Mouse (Mus musculus): ENCODE results near the gene Asphd1.
A peak's percentile ranks its signal among the peaks of the same experiment; 100 is the strongest.

Asphd1 gene

GRCm38 (mm10) chr7:126949403-126949792 lies at the start of gene Asphd1:
Gene Asphd1 (minus strand): TSS chr7:126949582.
- DNase-seq (ENCODE audit: low read depth, low spot score): no peak
- Histone ChIP-seq H3K36me3 (ENCODE audit: control insufficient read depth, insufficient read depth, low read length, poor library complexity, severe bottlenecking) (no peaks in the 10 kb centered on the region), H3K27me3 (ENCODE audit: control insufficient read depth, insufficient read depth, low read length, poor library complexity, severe bottlenecking) (no peaks in the 10 kb centered on the region; the same call in 1 of the 2 replicates)

- Histone ChIP-seq H3K36me3 (ENCODE audit: control insufficient read depth, insufficient read depth, low read length, poor library complexity, severe bottlenecking) (peaks cover 14% of the 10 kb centered on the region), H3K27me3 (ENCODE audit: control insufficient read depth, insufficient read depth, low read length, poor library complexity, severe bottlenecking) (no peaks in the 10 kb centered on the region)
- no peak for DNase-seq (ENCODE audit: low read depth, low spot score)
These were observed 47.1 kb upstream of the Asphd1 start for GRCm38 (mm10) chr7:126996449-126996848.

- Histone ChIP-seq H3K27me3 (ENCODE audit: control insufficient read depth, insufficient read depth, low read length, poor library complexity, severe bottlenecking) (no peaks in the 10 kb centered on the region), H3K36me3 (ENCODE audit: control insufficient read depth, insufficient read depth, low read length, poor library complexity, severe bottlenecking) (peaks cover 4% of the 10 kb centered on the region)
- no peak for DNase-seq (ENCODE audit: low read depth, low spot score)
These were observed 39.4 kb upstream of the Asphd1 start for GRCm38 (mm10) chr7:126988816-126989215.

GRCm38 (mm10) chr7:126986319-126986718 lies 36.9 kb upstream of the Asphd1 start:
- Histone ChIP-seq H3K36me3 (ENCODE audit: control insufficient read depth, insufficient read depth, low read length, poor library complexity, severe bottlenecking) (peaks cover 2% of the 10 kb centered on the region), H3K27me3 (ENCODE audit: control insufficient read depth, insufficient read depth, low read length, poor library complexity, severe bottlenecking) (no peaks in the 10 kb centered on the region)
- peak; percentile 42 for DNase-seq (ENCODE audit: low read depth, low spot score)

GRCm38 (mm10) chr7:126984667-126985444 lies 35.5 kb upstream of the Asphd1 start:
- DNase-seq (ENCODE audit: low read depth, low spot score): no peak
- Histone ChIP-seq H3K36me3 (ENCODE audit: control insufficient read depth, insufficient read depth, low read length, poor library complexity, severe bottlenecking) (peaks cover 2% of the 10 kb centered on the region), H3K27me3 (ENCODE audit: control insufficient read depth, insufficient read depth, low read length, poor library complexity, severe bottlenecking) (no peaks in the 10 kb centered on the region)

GRCm38 (mm10) chr7:126983113-126983512 lies 33.7 kb upstream of the Asphd1 start:
- DNase-seq (ENCODE audit: low read depth, low spot score): no peak
- Histone ChIP-seq H3K27me3 (ENCODE audit: control insufficient read depth, insufficient read depth, low read length, poor library complexity, severe bottlenecking) (no peaks in the 10 kb centered on the region), H3K36me3 (ENCODE audit: control insufficient read depth, insufficient read depth, low read length, poor library complexity, severe bottlenecking) (peaks cover 4% of the 10 kb centered on the region)

- H3K36me3 ChIP-seq (ENCODE audit: control insufficient read depth, insufficient read depth, low read length, poor library complexity, severe bottlenecking): peaks cover 6% of the 10 kb centered on the region
These were observed 32.7 kb upstream of the Asphd1 start for GRCm38 (mm10) chr7:126982054-126982453.

GRCm38 (mm10) chr7:126981601-126982000 lies 32.2 kb upstream of the Asphd1 start:
- Histone ChIP-seq H3K27me3 (ENCODE audit: control insufficient read depth, insufficient read depth, low read length, poor library complexity, severe bottlenecking) (no peaks in the 10 kb centered on the region), H3K36me3 (ENCODE audit: control insufficient read depth, insufficient read depth, low read length, poor library complexity, severe bottlenecking) (peaks cover 6% of the 10 kb centered on the region)
- no peak for DNase-seq (ENCODE audit: low read depth, low spot score)

More at GRCm38 (mm10) chr7:126982054-126982453, 32.7 kb upstream of the Asphd1 start:
- H3K27me3 ChIP-seq (ENCODE audit: control insufficient read depth, insufficient read depth, low read length, poor library complexity, severe bottlenecking): no peaks in the 10 kb centered on the region
- no peak for DNase-seq (ENCODE audit: low read depth, low spot score)

GRCm38 (mm10) chr7:126978841-126979240 lies 29.5 kb upstream of the Asphd1 start:
- peaks cover 6% of the 10 kb centered on the region for H3K36me3 ChIP-seq (ENCODE audit: control insufficient read depth, insufficient read depth, low read length, poor library complexity, severe bottlenecking)
- no peaks in the 10 kb centered on the region for H3K27me3 ChIP-seq (ENCODE audit: control insufficient read depth, insufficient read depth, low read length, poor library complexity, severe bottlenecking)
- DNase-seq (ENCODE audit: low read depth, low spot score): peak; percentile 9

- H3K36me3 ChIP-seq (ENCODE audit: control insufficient read depth, insufficient read depth, low read length, poor library complexity, severe bottlenecking): peaks cover 6% of the 10 kb centered on the region
- peak; percentile 7 for DNase-seq (ENCODE audit: low read depth, low spot score)
These were observed 27.6 kb upstream of the Asphd1 start for GRCm38 (mm10) chr7:126976878-126977459.

GRCm38 (mm10) chr7:126975950-126976866 lies 26.8 kb upstream of the Asphd1 start, which contains the start of gene Cdiptos:
Gene Cdiptos (minus strand): TSS chr7:126976098.
- Histone ChIP-seq H3K27me3 (ENCODE audit: control insufficient read depth, insufficient read depth, low read length, poor library complexity, severe bottlenecking) (no peaks in the 10 kb centered on the region), H3K36me3 (ENCODE audit: control insufficient read depth, insufficient read depth, low read length, poor library complexity, severe bottlenecking) (peaks cover 6% of the 10 kb centered on the region)
- peak; percentile 96 for DNase-seq (ENCODE audit: low read depth, low spot score)

More at GRCm38 (mm10) chr7:126976878-126977459, 27.6 kb upstream of the Asphd1 start:
- no peaks in the 10 kb centered on the region for H3K27me3 ChIP-seq (ENCODE audit: control insufficient read depth, insufficient read depth, low read length, poor library complexity, severe bottlenecking)

- no peaks in the 10 kb centered on the region for H3K27me3 ChIP-seq (ENCODE audit: control insufficient read depth, insufficient read depth, low read length, poor library complexity, severe bottlenecking)
- peaks cover 6% of the 10 kb centered on the region for H3K36me3 ChIP-seq (ENCODE audit: control insufficient read depth, insufficient read depth, low read length, poor library complexity, severe bottlenecking)
- DNase-seq (ENCODE audit: low read depth, low spot score): no peak
These were observed 26.3 kb upstream of the Asphd1 start, which contains the start of gene Cdipt for GRCm38 (mm10) chr7:126975893-126975949. Gene Cdipt (plus strand): TSS chr7:126975914.

- no peak for DNase-seq (ENCODE audit: low read depth, low spot score)
- Histone ChIP-seq H3K27me3 (ENCODE audit: control insufficient read depth, insufficient read depth, low read length, poor library complexity, severe bottlenecking) (no peaks in the 10 kb centered on the region), H3K36me3 (ENCODE audit: control insufficient read depth, insufficient read depth, low read length, poor library complexity, severe bottlenecking) (peaks cover 6% of the 10 kb centered on the region)
These were observed 26.1 kb upstream of the Asphd1 start for GRCm38 (mm10) chr7:126975493-126975892.

- DNase-seq (ENCODE audit: low read depth, low spot score): no peak
- Histone ChIP-seq H3K27me3 (ENCODE audit: control insufficient read depth, insufficient read depth, low read length, poor library complexity, severe bottlenecking) (no peaks in the 10 kb centered on the region), H3K36me3 (ENCODE audit: control insufficient read depth, insufficient read depth, low read length, poor library complexity, severe bottlenecking) (no peaks in the 10 kb centered on the region)
These were observed 18.0 kb upstream of the Asphd1 start for GRCm38 (mm10) chr7:126967361-126967760.

- no peaks in the 10 kb centered on the region for H3K36me3 ChIP-seq (ENCODE audit: control insufficient read depth, insufficient read depth, low read length, poor library complexity, severe bottlenecking)
- H3K27me3 ChIP-seq (ENCODE audit: control insufficient read depth, insufficient read depth, low read length, poor library complexity, severe bottlenecking): no peaks in the 10 kb centered on the region
- DNase-seq (ENCODE audit: low read depth, low spot score): no peak
These were observed 16.2 kb upstream of the Asphd1 start for GRCm38 (mm10) chr7:126965568-126965967.
